Mouse (Mus musculus): ENCODE results near the gene Olfr818. TPM values are rescaled to one million over a fixed set of nuclear protein-coding genes. Genes with fewer than 3 reads are reported as not detected.
"Not testable (repeated sequence)": the region's sequence is repeated elsewhere in the genome, so short reads cannot be mapped to it uniquely, and the experiment has no call there.

The Olfr818 gene
- not detected for total RNA-seq (2018; cell fraction: chromatin; rRNA removed)
- total RNA-seq (2018; cell fraction: cytosol; rRNA removed) = not detected
- not detected for total RNA-seq (2018; cell fraction: nucleus; rRNA removed)
- polyA plus RNA-seq (2018) = not detected in 3 replicates

DNA sequence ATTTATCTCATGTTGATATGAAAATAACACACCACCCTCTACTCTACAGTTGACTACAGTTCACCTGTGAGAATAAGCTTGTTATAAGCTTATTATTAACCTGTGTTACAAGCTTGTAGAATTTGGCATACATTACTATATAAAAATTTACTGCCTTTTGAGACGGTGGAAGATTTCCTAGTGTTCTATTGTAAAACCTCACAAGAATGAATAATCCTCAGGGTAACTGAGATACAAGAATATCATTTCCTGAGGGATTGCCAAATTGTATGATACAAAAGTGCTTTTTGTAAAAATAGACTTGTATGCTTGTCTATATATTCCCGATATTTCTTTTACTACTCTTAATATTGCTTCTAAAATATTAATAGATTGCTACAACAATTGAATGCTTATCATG is at the start of gene Olfr818:
Gene Olfr818 (minus strand): TSS at position 101 of the 400 bp plus-strand sequence.
- H3K36me3 ChIP-seq (ENCODE audit: inconsistent target) = no peaks in the 10 kb centered on the region
- no peaks in the 10 kb centered on the region for H3K79me2 ChIP-seq (ENCODE audit: inconsistent target)
- H3K4me3 ChIP-seq (ENCODE audit: inconsistent target) = no peak within 1 kb of the TSS
- no peak within 1 kb of the TSS for H3K27ac ChIP-seq
- 94% methylated on average over 2 of the region's 2 CpGs for WGBS (ENCODE audit: missing documents)

DNA sequence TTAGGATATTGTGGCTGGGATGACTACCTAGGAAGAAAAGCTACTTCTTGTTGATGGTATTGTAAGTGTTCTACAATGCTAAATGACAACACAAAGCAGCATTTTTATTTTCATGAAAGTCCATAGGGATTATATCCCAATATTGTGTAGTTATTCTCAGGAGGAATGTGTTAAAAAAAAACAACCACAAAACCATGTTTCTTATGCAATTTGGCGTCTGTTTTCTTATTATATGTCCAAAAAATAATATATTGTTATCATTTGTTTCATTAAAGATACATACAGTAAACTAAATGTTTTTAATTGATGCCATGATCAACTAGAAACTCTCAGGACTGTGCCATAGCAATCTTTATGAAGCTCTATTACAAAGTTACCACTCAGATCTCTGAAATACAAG is 36.1 kb upstream of the Olfr818 start, which contains the start of gene Gm10310:
Gene Gm10310 (minus strand): TSS at position 101 of the 400 bp plus-strand sequence.
- H3K36me3 ChIP-seq (ENCODE audit: inconsistent target); H3K4me3 ChIP-seq (ENCODE audit: inconsistent target); H3K79me2 ChIP-seq (ENCODE audit: inconsistent target); H3K27ac ChIP-seq: not testable (repeated sequence)
- no CpG with 5 or more reads among the region's 1 CpGs for WGBS (ENCODE audit: missing documents)

DNA sequence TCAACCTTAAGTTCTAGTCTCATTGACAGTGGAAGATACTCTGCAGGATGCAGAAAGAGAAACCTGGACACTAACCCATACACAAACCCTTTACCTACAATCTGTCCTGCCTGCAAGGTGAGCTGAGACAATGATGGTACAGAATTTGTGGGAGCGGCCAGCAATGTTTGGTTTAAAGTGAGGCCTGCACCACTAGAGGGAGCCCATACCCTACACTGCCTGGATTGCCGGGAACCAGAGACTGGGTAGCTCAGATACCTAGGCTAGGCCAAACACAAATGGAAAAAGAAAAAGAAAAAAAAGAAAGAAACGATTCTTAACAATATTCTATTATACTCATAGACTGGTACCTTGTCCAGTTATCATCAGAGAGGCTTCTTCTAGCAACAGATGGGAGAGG is 33.0 kb upstream of the Olfr818 start:
- H3K27ac ChIP-seq; H3K36me3 ChIP-seq (ENCODE audit: inconsistent target); H3K79me2 ChIP-seq (ENCODE audit: inconsistent target); H3K4me3 ChIP-seq (ENCODE audit: inconsistent target): not testable (repeated sequence)
- WGBS (ENCODE audit: missing documents) = no CpG with 5 or more reads among the region's 3 CpGs

DNA sequence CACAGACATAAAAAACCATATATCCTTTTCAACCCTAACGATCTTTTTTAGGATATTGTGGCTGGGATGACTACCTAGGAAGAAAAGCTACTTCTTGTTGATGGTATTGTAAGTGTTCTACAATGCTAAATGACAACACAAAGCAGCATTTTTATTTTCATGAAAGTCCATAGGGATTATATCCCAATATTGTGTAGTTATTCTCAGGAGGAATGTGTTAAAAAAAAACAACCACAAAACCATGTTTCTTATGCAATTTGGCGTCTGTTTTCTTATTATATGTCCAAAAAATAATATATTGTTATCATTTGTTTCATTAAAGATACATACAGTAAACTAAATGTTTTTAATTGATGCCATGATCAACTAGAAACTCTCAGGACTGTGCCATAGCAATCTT is 27.1 kb upstream of the Olfr818 start, which contains the start of gene Olfr247:
Gene Olfr247 (minus strand): TSS at position 101 of the 400 bp plus-strand sequence.
- H3K27ac ChIP-seq; H3K79me2 ChIP-seq (ENCODE audit: inconsistent target); H3K4me3 ChIP-seq (ENCODE audit: inconsistent target); H3K36me3 ChIP-seq (ENCODE audit: inconsistent target): not testable (repeated sequence)
- no CpG with 5 or more reads among the region's 2 CpGs for WGBS (ENCODE audit: missing documents)

DNA sequence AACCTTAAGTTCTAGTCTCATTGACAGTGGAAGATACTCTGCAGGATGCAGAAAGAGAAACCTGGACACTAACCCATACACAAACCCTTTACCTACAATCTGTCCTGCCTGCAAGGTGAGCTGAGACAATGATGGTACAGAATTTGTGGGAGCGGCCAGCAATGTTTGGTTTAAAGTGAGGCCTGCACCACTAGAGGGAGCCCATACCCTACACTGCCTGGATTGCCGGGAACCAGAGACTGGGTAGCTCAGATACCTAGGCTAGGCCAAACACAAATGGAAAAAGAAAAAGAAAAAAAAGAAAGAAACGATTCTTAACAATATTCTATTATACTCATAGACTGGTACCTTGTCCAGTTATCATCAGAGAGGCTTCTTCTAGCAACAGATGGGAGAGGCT is 24.1 kb upstream of the Olfr818 start:
- no CpG with 5 or more reads among the region's 3 CpGs for WGBS (ENCODE audit: missing documents)
- not testable (repeated sequence) for H3K4me3 ChIP-seq (ENCODE audit: inconsistent target); H3K27ac ChIP-seq

DNA sequence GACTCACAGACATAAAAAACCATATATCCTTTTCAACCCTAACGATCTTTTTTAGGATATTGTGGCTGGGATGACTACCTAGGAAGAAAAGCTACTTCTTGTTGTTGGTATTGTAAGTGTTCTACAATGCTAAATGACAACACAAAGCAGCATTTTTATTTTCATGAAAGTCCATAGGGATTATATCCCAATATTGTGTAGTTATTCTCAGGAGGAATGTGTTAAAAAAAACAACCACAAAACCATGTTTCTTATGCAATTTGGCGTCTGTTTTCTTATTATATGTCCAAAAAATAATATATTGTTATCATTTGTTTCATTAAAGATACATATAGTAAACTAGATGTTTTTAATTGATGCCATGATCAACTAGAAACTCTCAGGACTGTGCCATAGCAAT is 18.3 kb upstream of the Olfr818 start, which contains the start of gene Olfr819:
Gene Olfr819 (minus strand): TSS at position 101 of the 400 bp plus-strand sequence.
- H3K36me3 ChIP-seq (ENCODE audit: inconsistent target); H3K79me2 ChIP-seq (ENCODE audit: inconsistent target); H3K27ac ChIP-seq; H3K4me3 ChIP-seq (ENCODE audit: inconsistent target): not testable (repeated sequence)
- WGBS (ENCODE audit: missing documents) = 90% methylated on average over 2 of the region's 2 CpGs

More for the DNA sequence above, 24.1 kb upstream of the Olfr818 start:
- not testable (repeated sequence) for H3K79me2 ChIP-seq (ENCODE audit: inconsistent target); H3K36me3 ChIP-seq (ENCODE audit: inconsistent target)

DNA sequence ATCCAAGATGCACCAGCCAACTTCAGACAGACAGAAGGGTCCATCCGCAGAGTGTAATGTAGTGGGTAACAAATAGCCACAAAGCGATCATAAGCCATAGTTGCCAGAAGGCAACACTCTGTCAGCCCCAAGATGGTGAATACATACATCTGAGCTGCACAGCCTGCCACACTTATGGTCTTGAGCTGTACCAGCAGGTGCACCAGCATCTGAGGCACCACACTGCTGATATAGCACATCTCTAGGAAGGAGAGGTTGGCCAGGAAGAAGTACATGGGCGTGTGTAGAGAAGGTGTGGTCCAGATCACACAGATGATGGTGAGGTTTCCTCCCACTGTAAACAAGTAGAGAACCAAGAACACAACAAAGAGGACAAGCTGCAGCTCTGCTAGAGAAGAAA is 17.3 kb upstream of the Olfr818 start:
- H3K36me3 ChIP-seq (ENCODE audit: inconsistent target); H3K4me3 ChIP-seq (ENCODE audit: inconsistent target); H3K27ac ChIP-seq; H3K79me2 ChIP-seq (ENCODE audit: inconsistent target): not testable (repeated sequence)
- no CpG with 5 or more reads among the region's 3 CpGs for WGBS (ENCODE audit: missing documents)

DNA sequence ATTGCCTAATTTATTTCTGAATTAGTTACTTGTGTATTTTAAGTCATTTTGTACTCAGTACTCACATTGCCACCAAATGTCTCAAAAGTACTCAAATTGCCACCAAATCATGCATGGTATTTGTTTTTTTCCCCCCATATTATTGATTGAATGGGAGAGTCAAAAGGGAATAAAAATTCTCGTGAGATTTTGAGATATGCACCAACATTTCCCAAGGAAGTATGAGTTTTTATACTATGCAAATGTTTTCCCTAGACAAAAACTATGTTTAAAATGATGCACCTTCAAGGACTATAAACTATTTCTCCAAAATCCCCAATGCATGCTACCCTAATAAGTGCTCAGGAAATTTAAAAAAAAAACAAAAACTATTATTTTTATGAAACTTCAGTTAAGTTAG is 33.4 kb downstream of the Olfr818 start, which contains the start of gene Olfr816:
Gene Olfr816 (minus strand): TSS at position 101 of the 400 bp plus-strand sequence.
- H3K79me2 ChIP-seq (ENCODE audit: inconsistent target) = no peaks in the 10 kb centered on the region
- no peaks in the 10 kb centered on the region for H3K36me3 ChIP-seq (ENCODE audit: inconsistent target)
- H3K4me3 ChIP-seq (ENCODE audit: inconsistent target) = no peak within 1 kb of the TSS
- WGBS (ENCODE audit: missing documents) = 82% methylated on average over 1 of the region's 1 CpGs
- no peak within 1 kb of the TSS for H3K27ac ChIP-seq

DNA sequence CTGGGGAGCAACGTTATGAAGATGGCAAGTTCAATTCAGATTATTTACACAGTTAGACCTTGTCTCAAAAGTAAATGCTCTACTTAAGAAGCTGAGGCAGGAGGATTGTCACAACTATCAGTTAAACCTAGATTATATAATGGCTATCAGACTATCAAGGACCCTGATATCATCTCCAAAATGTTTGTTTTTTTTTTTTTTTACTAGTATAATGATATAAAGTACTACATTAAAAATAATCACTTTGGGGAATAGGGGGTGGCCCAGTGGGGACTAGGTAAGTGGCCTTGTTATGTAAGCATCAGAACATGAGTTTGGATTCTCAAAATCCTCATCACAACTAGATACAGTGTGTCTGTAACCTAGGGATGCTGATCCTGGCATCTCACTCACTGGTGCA is 43.1 kb downstream of the Olfr818 start, which contains the start of gene Olfr815:
Gene Olfr815 (minus strand): TSS at position 101 of the 400 bp plus-strand sequence.
- not testable (repeated sequence) for H3K27ac ChIP-seq; H3K36me3 ChIP-seq (ENCODE audit: inconsistent target); H3K4me3 ChIP-seq (ENCODE audit: inconsistent target); H3K79me2 ChIP-seq (ENCODE audit: inconsistent target)
- no CpG with 5 or more reads among the region's 1 CpGs for WGBS (ENCODE audit: missing documents)

Other genes with a start within 250 kb of the Olfr818 start
- gene Olfr804, start 245.9 kb downstream of the Olfr818 start, polyA plus RNA-seq (2018) = not detected in 3 replicates
- gene Olfr805, start 219.7 kb downstream of the Olfr818 start, polyA plus RNA-seq (2018) = not detected in 3 replicates
- not detected in 3 replicates for gene Olfr806, start 207.2 kb downstream of the Olfr818 start, polyA plus RNA-seq (2018)
- gene Olfr807, start 191.3 kb downstream of the Olfr818 start, polyA plus RNA-seq (2018) = not detected in 3 replicates
- not detected in 3 replicates for gene Olfr808, start 183.6 kb downstream of the Olfr818 start, polyA plus RNA-seq (2018)
- not detected in 3 replicates for gene Olfr809, start 174.5 kb downstream of the Olfr818 start, polyA plus RNA-seq (2018)
- not detected in 3 replicates for gene Olfr810, start 154.2 kb downstream of the Olfr818 start, polyA plus RNA-seq (2018)
- not detected in 3 replicates for gene Olfr811, start 144.7 kb downstream of the Olfr818 start, polyA plus RNA-seq (2018)
- not detected in 3 replicates for gene Olfr812, start 103.0 kb downstream of the Olfr818 start, polyA plus RNA-seq (2018)
- gene Olfr813, start 93.7 kb downstream of the Olfr818 start, polyA plus RNA-seq (2018) = not detected in 3 replicates
- not detected in 3 replicates for gene Olfr814, start 69.2 kb downstream of the Olfr818 start, polyA plus RNA-seq (2018)
- gene Olfr815, start 43.2 kb downstream of the Olfr818 start, polyA plus RNA-seq (2018) = not detected in 3 replicates
- not detected in 3 replicates for gene Olfr816, start 33.5 kb downstream of the Olfr818 start, polyA plus RNA-seq (2018)
- gene Olfr819, start 18.2 kb upstream of the Olfr818 start, polyA plus RNA-seq (2018) = not detected in 3 replicates
- not detected in 3 replicates for gene Olfr247, start 27.0 kb upstream of the Olfr818 start, polyA plus RNA-seq (2018)
- not detected in 3 replicates for gene Gm10310, start 36.0 kb upstream of the Olfr818 start, polyA plus RNA-seq (2018)
- gene Olfr820, start 63.5 kb upstream of the Olfr818 start, polyA plus RNA-seq (2018) = not detected in 3 replicates
- not detected in 3 replicates for gene Olfr821, start 81.2 kb upstream of the Olfr818 start, polyA plus RNA-seq (2018)
- gene Olfr822, start 122.1 kb upstream of the Olfr818 start, polyA plus RNA-seq (2018) = not detected in 3 replicates
- gene Olfr823, start 166.3 kb upstream of the Olfr818 start, polyA plus RNA-seq (2018) = not detected in 3 replicates
- not detected in 3 replicates for gene Olfr824, start 180.9 kb upstream of the Olfr818 start, polyA plus RNA-seq (2018)
- not detected in 3 replicates for gene Olfr825, start 217.7 kb upstream of the Olfr818 start, polyA plus RNA-seq (2018)
- not detected in 3 replicates for gene Olfr826, start 235.1 kb upstream of the Olfr818 start, polyA plus RNA-seq (2018)